Mouse (Mus musculus) retina, embryonic 14.5 days (tissue): Measurements from ENCODE around the gene Dennd6a.
"Not testable (repeated sequence)": the region's sequence is repeated elsewhere in the genome, so short reads cannot be mapped to it uniquely, and the experiment has no call there.

ENCODE experiments used
- DNase-seq: peaks from one replicate; pipeline ENCODE4 v3.0.0-alpha.2; 2015; ENCODE audit warnings: low spot score

Gene Dennd6a

DNA sequence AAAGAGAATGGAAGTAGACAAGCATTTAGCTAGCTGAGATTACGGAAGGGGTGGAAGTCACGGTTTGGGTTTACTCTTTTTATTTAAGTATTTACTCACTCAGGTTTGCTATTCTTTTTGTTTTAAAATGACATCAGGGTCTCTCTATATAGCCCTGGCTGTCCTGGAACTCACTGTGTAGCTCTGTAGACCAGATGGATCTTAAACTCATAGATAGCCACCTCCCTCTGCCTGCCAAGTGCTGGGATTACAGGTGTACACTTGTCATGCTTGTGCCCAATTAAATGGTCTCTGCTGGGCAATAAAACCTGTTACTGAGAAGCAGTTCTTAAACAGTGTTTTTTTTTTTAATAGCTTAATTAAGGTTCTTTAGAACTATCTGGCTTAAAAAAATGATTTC is 66.3 kb downstream of the Dennd6a start:
- no peak for DNase-seq

GRCm38 (mm10) chr14:26643006-26643624 is 69.5 kb downstream of the Dennd6a start:
- no peak for DNase-seq

GRCm38 (mm10) chr14:26645989-26646650 is 72.5 kb downstream of the Dennd6a start:
- DNase-seq: no peak

GRCm38 (mm10) chr14:26647811-26648210 is 74.2 kb downstream of the Dennd6a start:
- no peak for DNase-seq

- peak; percentile 28 for DNase-seq
These were observed 78.2 kb downstream of the Dennd6a start for GRCm38 (mm10) chr14:26651901-26652300.

DNA sequence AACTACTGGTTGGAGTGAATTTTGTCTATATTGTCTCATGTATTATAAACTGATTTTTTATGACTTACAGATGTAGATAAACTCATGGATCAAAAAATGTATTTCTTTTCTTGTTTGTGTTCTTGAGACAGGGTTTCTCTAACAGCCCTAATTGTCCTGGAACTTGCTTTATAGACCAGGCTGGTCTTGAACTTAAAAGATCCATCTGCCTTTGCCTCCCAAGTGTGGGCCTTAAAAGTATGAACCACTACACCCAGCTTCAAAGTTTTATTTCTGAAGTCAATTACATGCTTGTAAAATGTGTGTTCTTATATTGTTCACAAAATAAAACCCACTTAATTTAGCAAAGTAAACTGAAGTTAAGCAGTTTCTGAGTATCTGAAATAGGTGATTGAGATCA is 84.5 kb downstream of the Dennd6a start:
- no peak for DNase-seq

DNA sequence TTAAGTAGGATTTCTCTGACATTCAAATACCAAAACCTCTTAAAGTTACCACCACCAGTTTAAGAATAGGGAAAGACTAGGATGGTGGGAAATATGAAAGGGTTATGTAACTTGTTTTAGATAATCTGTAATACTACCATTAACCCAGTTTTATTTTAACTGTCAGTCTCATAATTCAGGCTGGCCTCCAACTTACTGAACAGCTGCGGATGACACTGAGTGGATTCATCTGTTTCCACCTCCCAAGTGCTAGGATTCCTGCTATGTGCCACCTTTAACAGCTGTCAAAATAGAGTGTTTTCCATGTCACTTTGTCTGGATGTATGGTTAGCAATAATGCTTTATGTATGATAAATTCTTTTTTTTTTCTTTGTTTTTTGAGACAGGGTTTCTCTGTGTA is 86.6 kb downstream of the Dennd6a start:
- no peak for DNase-seq

- no peak for DNase-seq
These were observed 88.4 kb downstream of the Dennd6a start for GRCm38 (mm10) chr14:26662016-26662415.

DNA sequence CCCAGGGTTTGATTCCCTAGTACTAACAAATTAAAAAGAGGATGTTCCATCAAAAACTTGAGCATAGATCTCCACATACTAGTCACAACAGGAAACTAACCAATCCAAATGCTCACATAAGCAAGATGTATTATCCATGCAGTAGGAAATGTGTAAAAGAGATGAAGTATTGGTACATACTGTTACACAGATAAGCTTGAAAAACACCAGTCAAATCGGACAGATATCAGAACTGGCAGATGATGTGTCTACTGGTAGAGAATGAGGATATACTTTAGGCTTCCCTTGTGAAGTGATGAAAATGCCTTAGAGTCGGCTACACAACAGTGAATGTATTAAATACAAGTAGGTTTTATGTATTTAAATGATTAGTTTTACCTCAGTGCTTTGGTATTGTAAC is 88.8 kb downstream of the Dennd6a start:
- no peak for DNase-seq

- DNase-seq: no peak
These were observed 90.2 kb downstream of the Dennd6a start for GRCm38 (mm10) chr14:26663851-26664250.

DNA sequence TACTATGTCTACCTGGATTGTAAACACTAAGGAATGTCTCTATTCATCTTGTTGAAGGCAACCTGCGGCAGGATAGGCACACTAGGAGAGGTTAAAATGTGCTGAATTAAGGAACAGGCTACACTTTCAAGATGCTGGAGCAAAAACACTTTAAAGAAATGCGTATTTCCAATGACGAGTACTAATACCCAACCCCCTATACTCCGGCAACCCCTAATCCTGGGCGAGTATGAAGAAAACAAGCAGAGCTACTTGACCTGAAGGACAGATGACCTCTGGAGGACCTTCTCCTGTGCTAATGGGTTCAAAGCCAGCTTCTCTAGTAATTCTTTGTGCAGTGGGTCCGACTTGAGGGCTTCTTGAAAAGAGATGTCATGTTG is 94.3 kb downstream of the Dennd6a start:
- no peak for DNase-seq

DNA sequence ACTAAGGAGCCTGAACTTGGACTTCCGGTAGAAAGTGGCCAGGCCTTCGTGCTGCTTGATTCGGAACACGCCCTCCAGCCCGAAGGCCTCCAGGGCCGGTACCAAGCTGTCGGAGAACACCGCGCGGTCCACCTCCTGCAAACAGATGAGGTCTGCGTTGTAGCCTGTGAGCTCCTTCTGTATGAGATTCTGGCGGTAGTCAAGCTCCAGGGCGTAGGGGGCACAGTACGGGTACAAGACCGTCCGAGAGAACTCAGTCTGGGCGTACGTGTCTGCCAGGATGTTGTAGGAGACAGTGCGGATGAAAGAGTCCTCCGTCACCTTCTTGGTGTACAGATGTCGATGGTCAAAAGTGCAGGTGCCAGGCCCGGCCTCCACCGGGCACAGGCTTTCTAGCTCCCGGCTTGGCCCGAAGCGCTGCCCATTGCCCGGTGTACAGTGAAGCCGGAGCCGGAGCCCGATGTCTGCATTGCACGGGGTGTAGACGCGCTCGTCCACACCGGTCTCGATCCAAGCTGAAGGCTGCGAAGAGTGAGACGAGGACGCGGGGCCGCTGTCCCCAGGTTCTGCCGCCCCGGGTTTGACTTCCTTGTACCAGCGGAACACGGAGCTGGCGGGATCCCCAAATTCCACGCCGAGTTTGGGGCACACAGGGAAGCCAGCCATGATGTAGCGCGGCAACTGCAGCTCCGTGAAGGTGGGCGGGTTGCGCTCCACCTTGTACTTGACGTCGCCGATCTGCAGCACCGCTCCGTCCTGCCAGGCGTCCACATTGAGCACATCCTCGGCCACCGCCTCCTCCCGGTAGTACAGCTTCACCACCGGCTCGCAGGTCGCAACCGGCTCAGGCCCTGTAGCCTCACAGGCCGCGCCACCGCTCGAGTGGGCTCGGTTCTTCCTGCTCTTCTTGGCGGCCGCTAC is 95.0 kb downstream of the Dennd6a start:
- peak; percentile 48 for DNase-seq

GRCm38 (mm10) chr14:26669292-26670073 is 95.8 kb downstream of the Dennd6a start, which contains the start of gene Pde12:
TSS of gene Pde12 (minus strand) at chr14:26669883.
- DNase-seq: peak; percentile 94

GRCm38 (mm10) chr14:26670964-26671363 is 97.3 kb downstream of the Dennd6a start:
- DNase-seq: no peak

DNA sequence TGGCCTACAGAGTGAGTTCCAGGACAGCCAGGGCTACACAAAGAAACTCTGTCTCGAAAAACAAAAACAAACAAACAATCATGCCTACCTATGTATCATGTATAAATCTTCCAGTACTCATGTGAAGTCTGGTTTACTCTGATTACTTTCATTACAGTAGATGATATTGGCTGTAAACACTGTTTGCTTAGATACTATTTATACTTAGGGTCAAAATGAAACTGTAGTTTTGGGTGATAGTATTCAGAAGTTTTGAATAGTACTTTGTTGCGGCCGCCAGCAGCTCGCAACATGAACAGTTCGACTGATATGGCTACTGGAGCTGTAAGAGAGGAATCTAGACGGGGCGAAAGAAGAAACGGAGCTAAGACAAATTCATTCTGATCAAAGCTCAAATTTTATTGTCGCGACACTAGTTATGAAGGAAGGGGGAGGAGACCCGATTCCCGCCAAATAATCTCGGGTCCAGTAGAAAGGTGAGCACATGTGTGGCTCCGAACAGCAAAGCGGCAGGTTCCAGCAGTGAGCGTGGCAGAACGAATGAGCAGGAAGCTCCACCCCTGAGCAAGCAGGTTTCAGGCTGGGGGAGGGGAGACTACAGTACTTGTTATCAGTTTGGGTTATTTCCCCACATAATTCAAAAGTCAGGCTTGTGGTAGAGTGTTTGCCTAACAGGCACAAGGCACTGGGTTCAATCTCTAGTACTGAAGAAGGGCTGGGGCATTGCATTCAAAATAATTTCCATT is 98.4 kb downstream of the Dennd6a start:
- DNase-seq: not testable (repeated sequence)

GRCm38 (mm10) chr14:26674476-26675169 is 101.0 kb downstream of the Dennd6a start:
- DNase-seq: not testable (repeated sequence)

DNA sequence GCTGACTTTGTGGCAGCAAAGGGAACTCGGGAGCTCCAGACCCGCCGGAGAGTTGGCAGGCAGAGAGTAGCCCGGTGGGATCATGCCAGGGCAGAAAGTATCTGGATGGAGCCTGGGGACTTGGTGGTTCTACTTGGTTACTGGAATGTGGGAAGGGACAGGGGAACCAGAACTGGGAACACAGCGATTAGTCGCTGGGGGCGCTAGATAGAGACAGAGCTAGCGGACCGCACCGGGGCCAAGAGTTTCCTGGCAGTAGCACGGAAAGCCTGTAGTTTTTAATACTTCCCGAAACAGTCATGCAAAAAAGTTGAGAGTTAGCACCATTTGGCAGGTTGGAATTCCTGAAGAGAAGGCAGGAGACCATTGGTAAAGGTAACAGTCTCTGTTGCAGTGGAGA is 101.7 kb downstream of the Dennd6a start:
- DNase-seq: peak; percentile 57

GRCm38 (mm10) chr14:26675791-26676190 is 102.1 kb downstream of the Dennd6a start:
- no peak for DNase-seq
